Mouse (Mus musculus) cerebellum, adult 11 months (tissue): ENCODE results near the gene Ext2.

Experiments
- DNase-seq: peaks from one replicate; pipeline ENCODE4 v3.0.0; 2022

The Ext2 gene

GRCm38 (mm10) chr2:93822045-93822749, at the start of gene Ext2:
Gene Ext2, minus strand, starts transcription at chr2:93822568.
- DNase-seq, result peak; percentile 94

DNA sequence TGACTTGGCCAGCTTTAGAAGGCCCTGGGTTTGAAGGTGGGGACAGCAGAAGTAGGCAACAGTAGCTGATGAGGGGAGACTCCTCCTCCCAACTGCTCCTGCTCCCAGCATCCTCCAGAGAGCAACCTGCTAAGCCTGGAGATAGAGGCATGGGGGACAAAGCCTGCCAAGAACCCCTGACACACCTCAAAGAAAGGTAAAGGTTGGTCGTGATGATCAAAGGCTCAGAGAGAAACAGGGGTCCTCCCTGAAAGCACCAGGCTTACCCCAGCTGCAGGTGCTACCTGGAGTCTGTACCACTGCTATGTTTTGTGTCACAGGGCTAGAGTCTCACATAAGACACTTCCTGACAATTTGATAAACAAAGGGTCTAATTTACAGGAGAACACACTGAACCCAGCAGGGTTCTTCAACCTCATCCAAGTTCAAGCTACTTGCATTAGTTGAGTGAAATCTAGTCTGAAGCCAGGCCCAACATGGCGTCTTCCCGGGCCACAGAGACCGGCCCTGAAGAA, 49.1 kb upstream of the Ext2 start:
- DNase-seq, result no peak

- peak; percentile 62 for DNase-seq
Measured at GRCm38 (mm10) chr2:93870842-93871241, 48.5 kb upstream of the Ext2 start.

- no peak for DNase-seq
Measured at GRCm38 (mm10) chr2:93869107-93869600, 46.8 kb upstream of the Ext2 start, which contains the start of gene Accsl. Gene Accsl, minus strand, starts transcription at chr2:93869157.

GRCm38 (mm10) chr2:93868566-93868965, 46.2 kb upstream of the Ext2 start:
- no peak for DNase-seq

DNA sequence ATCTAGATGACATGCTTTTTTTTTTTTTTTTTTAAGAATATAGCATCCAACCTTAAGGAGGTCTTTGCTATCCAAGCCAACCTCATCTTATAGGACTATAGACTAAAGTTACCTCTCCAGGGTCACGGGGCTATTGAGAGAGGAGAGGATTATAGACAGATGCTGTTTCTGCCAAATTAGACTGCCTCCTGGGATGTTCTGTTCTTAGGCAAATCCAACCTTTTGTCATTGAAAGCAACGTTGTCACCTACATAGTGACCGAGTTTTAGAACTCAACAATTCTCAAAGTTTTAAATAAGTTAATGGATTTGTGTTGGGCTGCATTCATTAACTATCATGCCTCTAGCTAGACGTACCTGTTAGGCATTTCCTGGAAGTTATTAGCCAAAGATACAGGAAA, 40.9 kb upstream of the Ext2 start:
- no peak for DNase-seq

- no peak for DNase-seq
Measured at GRCm38 (mm10) chr2:93858845-93859244, 36.5 kb upstream of the Ext2 start.

DNA sequence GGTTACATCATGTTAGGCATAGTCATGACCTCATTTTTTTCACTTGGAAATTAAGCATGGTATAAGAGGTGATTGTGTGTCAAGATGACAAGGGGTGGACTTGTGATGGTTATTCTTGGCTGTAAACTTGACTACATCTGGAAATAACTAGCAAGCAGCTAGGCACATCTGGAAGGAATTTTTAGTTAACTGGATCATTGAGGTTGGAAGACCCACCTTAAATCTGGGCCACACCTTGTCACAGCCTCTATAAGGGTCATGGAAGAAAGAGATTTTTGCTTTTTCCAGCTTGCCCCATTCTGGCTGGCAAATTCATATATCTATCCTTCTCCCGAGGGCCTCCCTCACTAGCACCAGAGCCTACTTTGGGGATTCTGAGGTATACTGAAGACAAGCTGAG, 28.9 kb upstream of the Ext2 start:
- no peak for DNase-seq

DNA sequence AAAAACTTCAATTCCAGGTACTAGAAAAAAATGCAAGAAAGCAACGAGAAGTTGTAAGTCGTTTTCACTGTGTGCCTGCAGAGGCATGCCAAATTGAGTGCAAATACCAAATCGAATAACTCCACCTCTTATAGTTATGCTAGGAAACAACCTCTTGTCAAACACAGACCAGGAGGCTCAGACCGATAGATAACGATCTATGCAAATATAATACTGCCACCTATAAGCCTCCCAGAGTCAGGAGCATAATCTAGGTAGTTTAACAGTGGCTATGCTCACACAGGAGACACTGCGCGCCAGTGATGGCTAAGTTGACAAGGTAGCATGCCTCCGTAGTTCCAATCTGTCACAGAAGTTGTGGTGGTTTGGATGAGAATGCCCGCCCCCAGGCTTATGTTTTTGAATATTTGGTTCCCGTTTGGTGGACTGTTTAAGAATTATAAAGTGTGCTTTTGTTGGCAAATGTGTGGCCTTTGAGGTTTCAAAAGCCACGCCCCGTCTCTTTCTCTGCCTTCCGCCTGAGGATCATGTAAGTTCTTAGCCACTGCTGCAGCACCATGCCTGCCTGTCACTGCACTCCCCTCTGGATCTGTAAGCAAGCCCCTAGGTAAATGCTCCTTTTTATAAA, 28.1 kb upstream of the Ext2 start:
- no peak for DNase-seq

DNA sequence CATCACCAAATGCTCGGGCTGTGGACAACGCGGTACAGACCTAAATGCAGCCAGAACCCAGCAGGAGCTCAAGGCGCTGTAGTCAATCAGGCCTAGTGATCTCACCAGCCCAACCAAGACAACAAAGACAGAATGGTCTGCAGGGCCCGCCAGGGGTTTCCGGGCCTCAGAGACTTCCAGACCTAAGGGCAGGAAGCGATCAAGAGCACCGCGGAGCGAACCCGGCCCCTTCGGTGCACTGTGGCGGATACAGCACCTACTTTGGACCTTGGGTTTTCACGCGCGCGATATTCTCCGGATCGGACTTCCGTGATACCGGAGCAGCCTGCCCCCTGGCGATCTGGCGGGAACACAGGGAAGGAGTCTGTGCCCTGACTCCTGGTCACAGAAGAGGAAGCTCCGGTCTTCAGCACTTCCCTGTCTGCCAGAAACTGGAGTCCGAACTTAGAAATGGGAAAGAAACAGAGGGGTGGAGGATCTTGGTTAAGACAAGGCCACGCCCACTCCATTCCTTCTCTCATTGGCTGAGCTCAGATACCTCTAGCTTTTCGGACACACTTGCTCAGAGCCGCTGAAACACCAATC, 27.2 kb upstream of the Ext2 start, which contains the start of gene Accs:
Gene Accs, minus strand, starts transcription at position 439 of the 585 bp plus-strand sequence.
- peak; percentile 56 for DNase-seq

DNA sequence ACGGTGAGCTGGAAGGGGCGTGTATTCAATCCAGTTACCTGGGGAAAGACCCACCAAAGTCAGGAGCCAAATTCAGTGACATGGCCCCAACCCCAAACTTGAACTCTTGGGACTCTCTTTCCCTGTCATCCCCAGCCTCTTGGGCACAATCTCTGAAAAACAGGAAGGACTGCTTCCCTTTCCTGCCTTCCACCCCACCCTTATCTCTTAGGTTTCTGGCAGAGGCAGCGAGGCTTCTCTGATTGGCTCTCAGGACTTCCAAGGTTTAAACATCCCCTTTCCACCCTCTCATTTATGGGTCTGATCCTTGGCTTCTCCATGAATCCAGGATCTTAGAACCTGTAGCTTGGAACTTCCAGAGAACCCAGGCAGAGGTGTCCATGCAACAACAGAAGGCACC, 19.0 kb upstream of the Ext2 start:
- no peak for DNase-seq

DNA sequence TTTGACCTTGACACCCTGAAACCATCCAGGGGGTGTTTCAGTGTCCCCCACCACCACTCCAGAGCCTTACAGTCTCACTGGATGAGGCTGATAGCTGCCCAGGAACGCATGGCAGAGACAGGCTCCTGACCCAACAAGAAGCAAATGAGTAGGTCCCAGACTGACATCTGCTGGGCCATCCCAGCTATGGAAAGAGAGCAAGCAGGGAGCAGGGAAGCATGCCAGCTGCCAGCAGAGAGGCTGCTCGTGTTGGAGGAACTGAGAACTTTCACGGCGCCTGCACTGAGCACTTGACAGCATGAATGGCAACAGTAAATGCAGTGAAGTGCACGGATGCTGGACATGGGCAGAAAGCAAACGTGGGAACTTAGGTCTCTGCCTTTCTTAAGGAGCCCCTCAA, 17.7 kb upstream of the Ext2 start:
- no peak for DNase-seq

DNA sequence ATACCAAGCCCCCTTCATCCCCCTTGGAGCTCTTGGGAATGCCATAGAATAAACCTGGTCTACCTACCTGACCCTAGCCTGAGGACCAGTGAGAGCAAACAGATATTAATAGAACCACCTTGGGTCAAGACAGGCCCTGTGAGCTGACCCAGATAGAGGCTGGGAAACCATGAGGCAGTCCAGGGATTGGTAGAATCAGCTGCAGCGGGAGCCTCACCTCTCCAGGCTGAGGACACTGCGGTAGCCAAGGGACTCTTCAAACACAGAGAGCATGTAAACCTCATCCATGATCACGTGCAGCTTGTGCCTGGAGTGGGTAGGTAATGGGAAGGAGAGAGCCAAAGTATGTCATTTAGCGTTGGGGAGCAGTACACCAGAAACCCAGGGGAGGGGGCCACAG, 16.6 kb upstream of the Ext2 start:
- DNase-seq, result no peak

- DNase-seq, result no peak
Measured at GRCm38 (mm10) chr2:93836232-93836785, 13.9 kb upstream of the Ext2 start.

DNA sequence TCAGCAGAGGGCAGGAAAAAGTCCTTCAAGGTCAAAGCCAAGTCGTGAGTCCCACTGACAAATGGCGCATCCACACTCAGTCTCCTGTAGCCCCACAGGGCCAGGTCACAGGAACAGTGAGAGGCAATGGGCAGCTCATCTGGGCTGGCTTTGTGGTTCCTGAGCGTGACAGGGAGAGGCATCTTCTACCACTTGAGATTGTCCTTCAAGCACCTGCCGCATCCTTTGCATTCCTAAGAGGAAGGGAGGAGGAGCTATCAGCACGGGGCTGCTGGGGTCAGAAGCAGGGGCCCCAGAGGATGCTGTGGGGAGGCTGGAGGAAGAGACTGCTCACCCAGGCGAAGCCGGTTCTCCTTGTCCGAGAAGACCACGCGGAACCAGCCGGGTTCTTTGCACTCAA, 13.2 kb upstream of the Ext2 start:
- no peak for DNase-seq

DNA sequence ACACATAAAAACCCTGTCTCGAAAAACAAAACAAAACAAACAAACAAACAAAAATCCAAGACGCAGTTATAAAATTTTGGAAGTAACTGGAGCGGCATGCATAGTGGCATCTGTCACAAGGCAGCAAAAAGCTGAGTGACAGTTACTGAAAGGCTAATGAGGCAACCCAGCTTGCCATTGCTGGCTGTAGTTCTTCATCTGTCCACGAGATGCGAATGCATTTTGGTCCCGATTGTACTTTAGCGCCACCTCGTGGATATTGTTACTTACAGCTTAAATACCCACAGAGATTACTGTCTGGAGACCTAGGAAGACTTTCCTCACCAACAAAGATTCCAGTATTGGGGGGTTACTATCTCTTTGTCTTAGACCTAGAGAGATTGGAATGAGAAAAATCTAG, 1.2 kb upstream of the Ext2 start:
- DNase-seq, result peak; percentile 67

- DNase-seq, result no peak
Measured at GRCm38 (mm10) chr2:93817791-93818190, 4.6 kb downstream of the Ext2 start.

- no peak for DNase-seq
Measured at GRCm38 (mm10) chr2:93813343-93813742, 9.0 kb downstream of the Ext2 start.

- DNase-seq, result peak; percentile 65
Measured at GRCm38 (mm10) chr2:93811812-93812211, 10.6 kb downstream of the Ext2 start.

DNA sequence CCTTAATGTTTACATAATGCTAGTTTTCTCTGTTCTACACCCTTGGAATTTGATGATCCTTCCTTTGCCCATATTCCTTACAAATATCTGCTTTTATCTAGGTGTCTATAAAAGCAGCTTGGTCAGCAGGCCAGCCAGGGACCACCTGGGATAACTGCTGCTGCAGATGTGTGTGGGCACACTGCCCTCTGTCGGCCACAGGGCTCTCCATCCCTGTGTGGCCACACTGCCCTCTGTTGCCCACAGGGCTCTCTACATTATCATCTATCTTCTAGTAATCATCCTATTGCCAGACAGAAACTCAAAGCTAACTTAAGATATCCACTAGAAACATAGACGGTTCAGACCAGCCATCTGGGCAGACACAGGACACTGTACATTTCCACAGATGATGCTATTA, 12.4 kb downstream of the Ext2 start:
- peak; percentile 49 for DNase-seq

DNA sequence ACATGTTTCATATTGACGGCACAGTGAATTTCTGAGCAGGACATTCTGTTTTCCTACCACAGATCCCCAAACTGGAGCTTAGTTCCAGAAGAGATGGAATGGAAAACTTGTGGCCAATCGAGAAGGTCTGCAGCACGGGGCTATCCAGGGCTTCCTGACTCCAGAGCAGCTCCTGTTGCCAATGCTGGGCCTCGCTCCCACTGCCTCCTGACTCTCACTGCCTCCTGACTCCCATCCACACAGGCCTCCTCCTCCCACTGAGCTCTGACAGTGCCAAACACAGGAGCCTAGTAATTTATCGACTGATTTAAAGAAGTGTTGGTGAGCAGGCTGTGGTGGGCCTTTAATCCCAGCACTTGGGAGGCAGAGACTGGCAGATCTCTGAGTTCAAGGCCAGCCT, 14.3 kb downstream of the Ext2 start:
- DNase-seq, result no peak

GRCm38 (mm10) chr2:93807440-93807839, 14.9 kb downstream of the Ext2 start:
- DNase-seq, result no peak

GRCm38 (mm10) chr2:93806487-93807201, 15.7 kb downstream of the Ext2 start:
- no peak for DNase-seq
